Mouse (Mus musculus) Patski (cell line): ENCODE measurements around the gene Bfsp2. TPM values are rescaled to one million over a fixed set of nuclear protein-coding genes. Genes with fewer than 3 reads are reported as not detected.

Experiments used
- ATAC-seq: fragments of 100-300 bp; one replicate; pipeline ENCODE4 v1.8.0; 2021
- CTCF ChIA-PET: fragments of 350-600 bp; sonication (Branson Sonifier 250); formaldehyde crosslinking; loops from one replicate; lab custom pipeline; 2022; ENCODE audit warnings: inconsistent platforms; lab: Charles Lee
- POLR2A ChIA-PET: fragments of 350-600 bp; sonication (Branson Sonifier 250); formaldehyde crosslinking; loops from one replicate; lab custom pipeline; 2022; ENCODE audit warnings: antibody characterized with exemption, inconsistent platforms; lab: Charles Lee
- DNase-seq: peaks from one replicate; pipeline ENCODE4 v3.0.0-alpha.2; 2011; ENCODE audit warnings: low read depth, low spot score
- H3K27me3 ChIP-seq: fragments of 371-371 bp; one replicate; pipeline ENCODE4 v1.5.1; 2021
- CTCF ChIP-seq: fragments of 100-300 bp; IDR thresholded peaks from one replicate; pipeline ENCODE4 v1.5.1; 2021
- in situ Hi-C: fragments of 300-500 bp; cut with MboI; formaldehyde crosslinking; loops from 3 replicates; pipeline ENCODE4 v1.11.1; 2018; ENCODE audit warnings: low pct_unique_long_range_greater_than_20kb, mixed read lengths
- polyA plus RNA-seq: library from polyadenylated mRNA; unstranded; gene quantifications from one replicate; pipeline ENCODE4 v1.2.3, GENCODE M21; 2021

Gene Bfsp2
- polyA plus RNA-seq, 1 experiment from 2014 or later = not detected

GRCm38 (mm10) chr9:103463833-103464232, 16.4 kb downstream of the Bfsp2 start:
- ChIA-PET POLR2A (no interaction called here), CTCF (no interaction called here)
- ATAC-seq = no peak
- in situ Hi-C loops = no loop called here
- H3K27me3 ChIP-seq = peaks cover 14% of the 10 kb centered on the region
- no peak for DNase-seq
- TF ChIP-seq CTCF = no peak

- POLR2A ChIA-PET = no interaction called here
- in situ Hi-C loops = no loop called here
- ATAC-seq (no peak), DNase-seq (no peak)
- CTCF ChIA-PET = no interaction called here
- no peak for TF ChIP-seq CTCF
- peaks cover 10% of the 10 kb centered on the region for H3K27me3 ChIP-seq
These were observed 20.4 kb downstream of the Bfsp2 start for GRCm38 (mm10) chr9:103459839-103460238.

DNA sequence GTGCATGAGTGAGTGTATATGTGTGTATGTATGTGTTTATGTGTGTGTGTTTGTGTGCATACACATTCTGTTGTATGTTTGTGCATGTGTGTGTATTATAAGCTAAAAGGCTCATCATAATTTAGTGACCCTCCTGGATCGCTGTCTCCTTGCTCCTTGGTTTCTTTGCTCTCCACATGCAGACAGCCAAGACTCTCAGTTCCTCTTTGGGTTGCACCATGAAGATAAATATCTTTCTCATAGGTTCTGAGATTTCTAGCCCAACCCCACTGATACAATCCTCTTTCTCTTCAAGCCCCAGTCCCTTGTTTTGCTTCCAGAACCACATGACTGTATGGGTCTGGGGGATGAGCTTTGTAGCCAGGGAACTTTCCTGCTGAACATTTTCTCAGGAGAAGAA, 20.9 kb downstream of the Bfsp2 start:
- no peak for DNase-seq
- CTCF ChIA-PET = no interaction called here
- ATAC-seq = no peak
- in situ Hi-C loops = no loop called here
- POLR2A ChIA-PET = no interaction called here
- TF ChIP-seq CTCF = no peak
- peaks cover 7% of the 10 kb centered on the region for H3K27me3 ChIP-seq

GRCm38 (mm10) chr9:103449651-103450050, 30.6 kb downstream of the Bfsp2 start:
- no peak for TF ChIP-seq CTCF
- ATAC-seq = no peak
- POLR2A ChIA-PET = no interaction called here
- CTCF ChIA-PET = interaction anchor here (1.2 kb wide), 1 partner anchor 8 kb away, joined by 3 read pairs; no protein-coding TSS in a partner anchor
- peaks cover 5% of the 10 kb centered on the region for H3K27me3 ChIP-seq
- in situ Hi-C loops = no loop called here
- DNase-seq = no peak

DNA sequence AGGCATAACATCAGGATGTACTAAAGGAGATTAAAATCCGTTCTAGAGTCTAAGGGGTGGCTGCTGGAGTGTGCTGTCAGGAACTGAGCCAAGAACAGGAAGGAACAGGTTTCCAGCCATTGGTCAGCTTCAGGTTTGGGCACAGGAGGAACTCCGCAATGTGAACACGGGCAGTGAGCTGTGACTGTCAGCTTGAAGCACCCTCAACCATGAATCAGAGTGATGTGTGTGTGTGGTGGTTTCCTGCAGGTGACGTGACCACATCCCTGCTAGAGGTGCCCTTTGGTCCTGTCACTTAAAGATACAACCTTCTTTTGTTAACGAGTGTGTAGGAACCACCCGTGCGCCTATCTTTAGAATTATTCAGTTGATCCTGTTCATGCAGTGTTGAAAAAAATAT, 31.1 kb downstream of the Bfsp2 start:
- ChIA-PET POLR2A (no interaction called here), CTCF (no interaction called here)
- DNase-seq (no peak), ATAC-seq (no peak)
- no peak for TF ChIP-seq CTCF
- peaks cover 5% of the 10 kb centered on the region for H3K27me3 ChIP-seq
- in situ Hi-C loops = no loop called here

DNA sequence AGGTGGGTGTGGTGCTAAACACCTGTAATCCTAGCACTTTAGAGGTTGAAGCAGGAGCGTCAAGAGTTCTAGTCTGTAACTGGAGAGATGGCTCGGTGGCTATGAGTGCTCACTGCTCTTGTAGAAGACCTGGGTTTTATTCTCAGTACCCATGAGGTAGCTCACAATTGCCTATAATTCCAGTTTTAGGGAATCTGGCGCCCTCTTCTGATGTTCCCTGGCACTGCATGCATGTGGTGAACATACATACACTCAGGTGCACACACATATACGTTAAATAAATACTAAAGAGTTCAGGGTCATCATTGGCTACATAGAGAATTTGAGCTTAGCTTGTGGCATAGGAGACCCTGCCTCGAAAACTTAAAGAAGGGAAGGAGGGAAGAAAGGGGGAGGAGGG, 35.6 kb downstream of the Bfsp2 start:
- ChIA-PET POLR2A (interaction anchor here (1.1 kb wide), 1 partner anchor 9 kb away, joined by 6 read pairs; no protein-coding TSS in a partner anchor), CTCF (no interaction called here)
- TF ChIP-seq CTCF = peak; percentile 41
- DNase-seq (no peak), ATAC-seq (no peak)
- in situ Hi-C loops = loop anchor here (5.0 kb wide), 1 partner anchor 72 kb away; no protein-coding TSS in a partner anchor
- H3K27me3 ChIP-seq = peaks cover 5% of the 10 kb centered on the region

- POLR2A ChIA-PET = interaction anchor here (1.1 kb wide), 1 partner anchor 8 kb away, joined by 6 read pairs; no protein-coding TSS in a partner anchor
- in situ Hi-C loops = loop anchor here (5.0 kb wide), 1 partner anchor 72 kb away; no protein-coding TSS in a partner anchor
- CTCF ChIA-PET = no interaction called here
- peaks cover 5% of the 10 kb centered on the region for H3K27me3 ChIP-seq
- TF ChIP-seq CTCF = no peak
- DNase-seq (no peak), ATAC-seq (peak; percentile 47)
These were observed 36.4 kb downstream of the Bfsp2 start for GRCm38 (mm10) chr9:103443824-103444185.

DNA sequence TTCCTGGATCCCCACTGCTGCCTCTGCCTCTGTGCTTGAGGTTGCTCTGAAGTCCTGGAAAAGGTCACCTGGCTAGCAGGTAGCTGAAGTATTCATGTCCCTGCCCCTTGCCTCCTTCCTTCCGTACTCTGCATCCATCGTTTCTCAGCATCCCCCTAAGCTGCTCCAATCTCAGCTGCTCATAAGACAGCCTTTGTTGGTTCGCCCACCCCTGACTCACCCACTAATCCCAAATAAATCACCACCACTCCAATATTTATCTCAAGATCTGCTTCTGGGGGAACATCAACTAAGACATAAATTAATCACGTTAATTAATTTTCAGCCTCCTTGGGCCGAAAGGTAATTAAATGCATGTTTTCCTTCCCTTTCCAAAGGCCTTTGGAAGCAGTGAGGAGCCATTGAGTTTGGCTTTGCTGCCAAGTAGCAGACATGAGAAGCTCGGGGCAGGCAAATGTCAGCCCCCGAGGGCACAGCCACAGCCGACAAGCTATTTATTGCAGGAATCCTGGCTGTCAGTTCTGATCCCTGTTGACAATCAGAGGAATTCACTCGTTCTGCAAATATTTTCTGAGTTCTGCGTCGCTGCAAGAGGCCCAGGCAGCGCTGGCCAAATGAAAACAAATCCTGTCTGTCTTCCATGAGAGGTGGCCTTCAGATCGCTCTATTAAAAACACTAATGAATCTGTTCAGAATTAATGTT, 36.9 kb downstream of the Bfsp2 start:
- CTCF ChIA-PET = no interaction called here
- peak; percentile 78 for ATAC-seq
- no peak for TF ChIP-seq CTCF
- in situ Hi-C loops = loop anchor here (5.0 kb wide), 1 partner anchor 71 kb away; no protein-coding TSS in a partner anchor
- H3K27me3 ChIP-seq = peaks cover 5% of the 10 kb centered on the region
- DNase-seq = peak; percentile 68
- POLR2A ChIA-PET = interaction anchor here (0.7 kb wide), 1 partner anchor 9 kb away, joined by 4 read pairs; no protein-coding TSS in a partner anchor

- POLR2A ChIA-PET = no interaction called here
- CTCF ChIA-PET = no interaction called here
- in situ Hi-C loops = loop anchor here (5.0 kb wide), 1 partner anchor 68 kb away; no protein-coding TSS in a partner anchor
- ATAC-seq (no peak), DNase-seq (no peak)
- TF ChIP-seq CTCF = no peak
- no peaks in the 10 kb centered on the region for H3K27me3 ChIP-seq
These were observed 39.6 kb downstream of the Bfsp2 start for GRCm38 (mm10) chr9:103440597-103440996.

DNA sequence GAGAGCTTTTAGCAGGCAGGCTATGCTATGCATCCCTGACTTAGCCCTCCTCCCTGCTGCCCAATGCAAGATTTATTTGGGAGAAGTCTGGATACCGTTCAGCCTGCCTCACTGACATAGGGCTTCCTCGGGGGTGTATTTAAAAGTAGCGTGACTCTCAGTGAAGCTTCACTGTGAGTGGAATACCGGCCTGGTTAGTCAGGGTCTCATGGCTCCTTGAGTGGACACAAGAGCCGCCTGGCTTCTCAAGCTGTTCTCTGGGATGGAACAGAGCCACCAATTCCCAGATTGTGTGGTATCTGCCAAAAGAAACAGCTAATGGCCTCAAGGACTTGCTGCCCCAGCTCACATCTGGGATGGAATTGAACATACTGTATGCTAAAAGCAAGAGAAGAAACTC, 43.1 kb downstream of the Bfsp2 start:
- in situ Hi-C loops = no loop called here
- ATAC-seq (peak; percentile 65), DNase-seq (peak; percentile 58)
- POLR2A ChIA-PET = interaction anchor here (0.9 kb wide), 1 partner anchor 74 kb away, joined by 4 read pairs; no protein-coding TSS in a partner anchor
- TF ChIP-seq CTCF = no peak
- H3K27me3 ChIP-seq = no peaks in the 10 kb centered on the region
- CTCF ChIA-PET = interaction anchor here (1.2 kb wide), 1 partner anchor 22 kb away, joined by 3 read pairs; no protein-coding TSS in a partner anchor

DNA sequence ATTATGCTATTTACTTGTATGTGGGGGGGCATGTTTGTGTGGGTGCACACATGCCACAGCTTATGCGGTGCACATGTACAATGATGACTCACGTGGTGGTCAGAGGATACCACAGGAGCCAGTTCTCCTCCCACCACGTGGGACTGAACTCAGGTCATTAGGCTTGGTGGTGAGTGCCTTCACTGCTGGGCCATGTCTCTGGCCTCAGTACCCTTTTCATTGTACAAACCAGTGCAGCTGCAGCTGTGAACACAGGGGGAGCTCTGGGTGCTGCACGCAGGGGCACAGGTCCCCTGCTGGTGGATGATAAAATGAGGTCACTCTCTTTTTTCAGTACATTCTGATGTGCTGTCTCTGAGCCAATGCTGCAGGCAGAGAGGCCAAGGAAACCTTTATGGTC, 46.1 kb downstream of the Bfsp2 start:
- in situ Hi-C loops = no loop called here
- POLR2A ChIA-PET = no interaction called here
- no peak for DNase-seq
- CTCF ChIA-PET = no interaction called here
- H3K27me3 ChIP-seq = no peaks in the 10 kb centered on the region
- TF ChIP-seq CTCF = peak; percentile 54
- ATAC-seq = no peak
